Mouse (Mus musculus) forebrain, embryonic 14.5 days (tissue): ENCODE measurements around the gene Ccr4. TPM values are rescaled to one million over a fixed set of nuclear protein-coding genes. Genes with fewer than 3 reads are reported as not detected.

Experiments
- ATAC-seq: fragments of 200-750 bp; cut with Nextera tagmentation; 2 replicates; pipeline ENCODE4 v1.8.0; 2017; ENCODE audit warnings: mild to moderate bottlenecking, moderate library complexity
- DNase-seq: peaks from one replicate; pipeline ENCODE4 v3.0.0-alpha.2; 2015; ENCODE audit warnings: low spot score
- H3K27ac ChIP-seq: fragments of 300-500 bp; sonication (generic); 2 replicates; pipeline ENCODE4 v1.5.1; 2014; ENCODE audit warnings: low read depth, mild to moderate bottlenecking, control low read depth, low read length, moderate library complexity
- H3K27me3 ChIP-seq: fragments of 300-500 bp; sonication (generic); replicated peaks from 2 replicates; pipeline ENCODE4 v1.6.1; 2014; ENCODE audit warnings: low read length, control low read depth, mixed read lengths; ENCODE audit not compliant: control insufficient read depth, insufficient read depth
- H3K36me3 ChIP-seq: fragments of 300-500 bp; sonication (generic); 2 replicates; pipeline ENCODE4 v1.6.1; 2014; ENCODE audit warnings: low read length, control low read depth; ENCODE audit not compliant: control insufficient read depth, insufficient read depth
- H3K4me1 ChIP-seq: fragments of 300-500 bp; sonication (generic); 2 replicates; pipeline ENCODE4 v1.6.1; 2014; ENCODE audit warnings: antibody characterized with exemption, low read length, control low read depth; ENCODE audit not compliant: control insufficient read depth, insufficient read depth
- H3K4me2 ChIP-seq: fragments of 300-500 bp; sonication (generic); 2 replicates; pipeline ENCODE4 v1.6.1; 2014; ENCODE audit warnings: mild to moderate bottlenecking, control low read depth, low read length
- H3K4me3 ChIP-seq: fragments of 300-500 bp; sonication (generic); 2 replicates; pipeline ENCODE4 v1.5.1; 2014; ENCODE audit warnings: low read depth, low read length, control low read depth
- H3K9ac ChIP-seq: fragments of 300-500 bp; sonication (generic); 2 replicates; pipeline ENCODE4 v1.6.1; 2014; ENCODE audit warnings: mild to moderate bottlenecking, low read length, control low read depth, moderate library complexity
- H3K9me3 ChIP-seq: fragments of 300-500 bp; sonication (generic); replicated peaks from 2 replicates; pipeline ENCODE4 v1.6.1; 2016; ENCODE audit warnings: low read length, control low read depth, mixed read lengths; ENCODE audit not compliant: control insufficient read depth
- WGBS: fragments of 180-500 bp; shearing (Covaris S2); extraction: QIAGEN DNeasy Blood & Tissue Kit; methylation state at CpG from one replicate; pipeline ENCODE4 v1.1.7; 2014; 5-methylcytosine and 5-hydroxymethylcytosine counted together
- polyA plus RNA-seq: library from polyadenylated mRNA; unstranded; fragments of >200 nt; fragmentation: Nextera tagmentation; extraction: Ambion mirVana; gene quantifications from 2 replicates; pipeline ENCODE4 v1.2.1, GENCODE M21; 2014

Ccr4 gene
- polyA plus RNA-seq, 1 experiment from 2014 or later: not detected

DNA sequence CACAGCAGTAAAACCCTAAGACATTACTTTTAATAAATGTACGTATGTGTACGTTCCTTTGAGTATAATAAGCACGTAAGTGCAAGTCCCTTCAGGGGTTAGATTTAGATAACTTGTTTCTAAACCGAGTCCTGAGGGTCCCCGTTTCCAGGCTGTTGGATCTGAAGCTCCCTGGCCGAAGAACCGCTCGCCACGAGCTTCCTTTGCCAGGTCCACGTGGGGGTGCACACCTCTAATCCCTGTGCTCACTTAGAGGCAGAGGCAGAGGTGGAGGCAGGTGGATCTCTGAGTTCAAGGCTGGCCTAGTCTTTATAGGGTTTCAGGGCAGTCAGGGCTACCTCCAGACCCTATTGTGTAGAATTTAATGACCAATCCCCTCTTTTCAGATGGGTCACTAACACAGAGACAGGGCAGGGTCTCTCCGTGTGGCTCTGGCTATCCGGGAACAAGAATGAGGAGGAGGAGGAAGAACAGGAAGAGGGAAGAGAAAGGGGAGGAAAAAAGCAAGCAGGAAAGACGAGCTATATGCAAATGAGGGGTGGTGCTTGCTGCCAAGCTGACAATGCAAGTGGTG, 13.3 kb upstream of the Ccr4 start:
- WGBS: 83% methylated on average over 13 of the region's 13 CpGs
- no peak for DNase-seq
- no peak overlapping the region for H3K4me2 ChIP-seq

DNA sequence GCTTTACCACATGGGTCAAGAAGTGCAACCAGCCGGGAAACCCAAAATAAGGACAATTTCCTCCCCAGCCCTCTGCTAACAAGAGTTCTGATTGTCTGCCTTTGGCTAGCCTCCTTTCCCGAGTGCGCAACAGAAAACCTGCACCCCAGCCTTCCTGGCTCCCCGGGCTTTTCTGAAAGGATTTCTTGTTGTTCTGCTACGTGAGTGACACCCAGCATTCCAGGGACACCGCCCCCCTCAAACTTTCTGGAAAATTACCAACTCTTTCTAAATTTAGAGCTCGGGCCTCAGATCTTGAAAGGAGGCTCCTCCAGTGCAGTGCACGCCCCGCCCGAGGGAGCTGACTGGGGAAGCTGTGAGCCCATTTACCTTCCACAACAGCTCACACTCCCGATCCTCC, 10.6 kb upstream of the Ccr4 start, which contains the start of gene C130032M10Rik:
TSS of gene C130032M10Rik (plus strand) at position 334 of the 400 bp plus-strand sequence.
- Histone ChIP-seq H3K4me2 (no peak within 1 kb of the TSS), H3K27me3 (no peaks in the 10 kb centered on the region), H3K4me3 (no peak within 1 kb of the TSS), H3K4me1 (no peaks in the 10 kb centered on the region), H3K9me3 (peaks cover 11% of the 10 kb centered on the region), H3K27ac (no peak within 1 kb of the TSS), H3K9ac (no peak within 1 kb of the TSS), H3K36me3 (no peaks in the 10 kb centered on the region; the same call in 1 of the 2 replicates)
- 71% methylated on average over 11 of the region's 11 CpGs for WGBS
- ATAC-seq: no peak
- DNase-seq: peak; percentile 5

More for the DNA sequence above, 13.3 kb upstream of the Ccr4 start:
- no peaks in the 10 kb centered on the region for H3K27me3 ChIP-seq
- no peak overlapping the region for H3K27ac ChIP-seq
- H3K4me1 ChIP-seq: no peaks in the 10 kb centered on the region
- no peaks in the 10 kb centered on the region; the same call in 1 of the 2 replicates for H3K36me3 ChIP-seq
- no peak overlapping the region for H3K4me3 ChIP-seq
- no peak for ATAC-seq
- peaks cover 5% of the 10 kb centered on the region for H3K9me3 ChIP-seq
- no peak overlapping the region for H3K9ac ChIP-seq

DNA sequence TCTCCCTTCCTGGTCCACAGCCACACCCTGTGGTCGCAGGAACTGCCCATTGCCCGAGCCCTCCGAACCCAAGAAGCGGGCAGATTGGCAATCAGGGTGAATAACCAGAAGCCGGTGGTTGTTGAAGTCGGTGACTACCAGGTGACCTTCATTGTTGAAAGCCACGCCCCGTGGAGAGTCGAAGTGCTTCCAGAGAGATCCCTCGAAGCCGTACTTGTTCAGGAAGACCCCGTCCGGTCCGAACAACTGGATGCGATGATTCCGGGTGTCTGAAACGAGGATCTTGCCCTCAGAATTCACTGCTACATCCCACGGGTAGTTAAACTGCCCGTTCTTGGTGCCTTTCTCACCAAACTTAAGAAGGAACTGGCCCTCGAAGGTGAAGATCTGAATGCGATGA, 8.1 kb upstream of the Ccr4 start:
- Histone ChIP-seq H3K4me3 (no peak overlapping the region), H3K27ac (no peak overlapping the region), H3K36me3 (no peaks in the 10 kb centered on the region; the same call in 1 of the 2 replicates), H3K4me2 (no peak overlapping the region), H3K4me1 (no peaks in the 10 kb centered on the region), H3K9ac (no peak overlapping the region), H3K27me3 (no peaks in the 10 kb centered on the region), H3K9me3 (peaks cover 11% of the 10 kb centered on the region)
- WGBS: 97% methylated on average over 21 of the region's 21 CpGs
- DNase-seq (no peak), ATAC-seq (no peak)

DNA sequence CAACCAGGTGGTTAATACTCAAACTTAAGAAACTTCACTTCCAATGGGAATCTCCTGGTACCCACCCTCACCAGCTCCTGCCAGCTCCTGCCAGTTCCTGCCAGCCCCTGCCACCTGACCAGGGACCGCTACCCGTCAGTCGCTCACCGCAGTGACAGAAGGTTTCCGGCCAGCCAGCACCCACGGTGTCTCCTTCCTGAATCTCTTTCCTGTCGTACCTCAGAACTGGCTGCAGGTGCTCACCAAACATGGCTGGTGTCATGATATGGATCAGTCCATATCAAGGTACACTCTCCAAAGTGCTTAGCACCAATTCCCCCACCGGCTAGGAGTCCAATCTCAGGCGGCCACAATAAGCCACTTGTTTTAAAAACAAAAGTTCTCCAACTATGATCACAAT, 5.1 kb upstream of the Ccr4 start:
- no peaks in the 10 kb centered on the region for H3K4me1 ChIP-seq
- DNase-seq (no peak), ATAC-seq (no peak)
- H3K27me3 ChIP-seq: no peaks in the 10 kb centered on the region
- WGBS: 95% methylated on average over 9 of the region's 9 CpGs
- peaks cover 11% of the 10 kb centered on the region for H3K9me3 ChIP-seq
- no peak overlapping the region for H3K4me2 ChIP-seq
- H3K9ac ChIP-seq: no peak overlapping the region
- H3K4me3 ChIP-seq: no peak overlapping the region
- H3K27ac ChIP-seq: no peak overlapping the region
- H3K36me3 ChIP-seq: no peaks in the 10 kb centered on the region; the same call in 1 of the 2 replicates

DNA sequence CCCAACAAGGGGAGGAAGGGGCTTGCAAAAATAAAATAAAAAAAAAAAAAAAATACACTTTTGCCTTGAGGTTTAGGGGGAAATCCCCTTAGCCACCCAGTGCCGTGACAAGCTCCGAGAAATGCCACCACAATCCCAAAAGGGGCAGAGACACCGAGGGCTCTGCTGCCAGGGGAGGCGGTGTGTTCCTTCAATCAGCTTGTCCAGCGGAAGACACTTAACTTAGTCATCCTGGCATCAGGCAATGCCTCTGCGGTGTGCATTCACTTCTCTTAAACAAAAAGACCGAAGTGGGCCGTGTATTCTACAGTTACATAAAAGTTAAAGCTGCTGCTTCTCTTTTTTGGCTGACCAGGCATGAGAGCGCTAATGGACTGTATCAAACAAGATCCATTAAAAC, 2.7 kb upstream of the Ccr4 start:
- no peaks in the 10 kb centered on the region for H3K4me1 ChIP-seq

DNA sequence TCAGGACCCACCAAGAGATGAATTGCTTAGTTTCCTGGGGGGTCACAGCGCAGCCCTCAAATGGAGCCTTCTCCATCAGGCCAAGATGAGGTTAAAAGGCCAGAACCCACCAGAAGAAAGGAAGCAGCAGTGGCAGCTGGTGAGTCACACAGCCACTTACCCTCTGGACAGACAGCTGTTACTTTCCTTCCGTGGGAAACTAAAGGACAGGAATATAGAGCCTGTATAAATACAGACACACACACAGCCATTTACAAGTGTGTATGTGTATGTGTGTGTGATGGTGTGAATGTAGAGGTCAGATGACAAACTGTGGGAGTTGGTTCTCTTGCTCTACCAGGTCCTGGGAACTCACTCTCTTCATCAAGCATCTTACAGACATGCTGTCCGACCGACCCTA, 1.8 kb upstream of the Ccr4 start:
- DNase-seq: no peak
- no peak overlapping the region for H3K4me2 ChIP-seq
- H3K27me3 ChIP-seq: no peaks in the 10 kb centered on the region
- no peak overlapping the region for H3K4me3 ChIP-seq
- H3K4me1 ChIP-seq: no peaks in the 10 kb centered on the region
- H3K27ac ChIP-seq: no peak overlapping the region
- ATAC-seq: no peak
- H3K9me3 ChIP-seq: no peaks in the 10 kb centered on the region
- H3K9ac ChIP-seq: no peak overlapping the region
- 88% methylated on average over 4 of the region's 4 CpGs for WGBS
- no peaks in the 10 kb centered on the region for H3K36me3 ChIP-seq

More for the DNA sequence above, 2.7 kb upstream of the Ccr4 start:
- DNase-seq: no peak
- H3K4me3 ChIP-seq: no peak overlapping the region
- 95% methylated on average over 9 of the region's 9 CpGs for WGBS
- no peak overlapping the region for H3K9ac ChIP-seq
- H3K36me3 ChIP-seq: no peaks in the 10 kb centered on the region
- H3K4me2 ChIP-seq: no peak overlapping the region
- no peak overlapping the region for H3K27ac ChIP-seq
- ATAC-seq: no peak
- H3K27me3 ChIP-seq: no peaks in the 10 kb centered on the region
- peaks cover under 1% of the 10 kb centered on the region; the same call in 1 of the 2 replicates for H3K9me3 ChIP-seq

DNA sequence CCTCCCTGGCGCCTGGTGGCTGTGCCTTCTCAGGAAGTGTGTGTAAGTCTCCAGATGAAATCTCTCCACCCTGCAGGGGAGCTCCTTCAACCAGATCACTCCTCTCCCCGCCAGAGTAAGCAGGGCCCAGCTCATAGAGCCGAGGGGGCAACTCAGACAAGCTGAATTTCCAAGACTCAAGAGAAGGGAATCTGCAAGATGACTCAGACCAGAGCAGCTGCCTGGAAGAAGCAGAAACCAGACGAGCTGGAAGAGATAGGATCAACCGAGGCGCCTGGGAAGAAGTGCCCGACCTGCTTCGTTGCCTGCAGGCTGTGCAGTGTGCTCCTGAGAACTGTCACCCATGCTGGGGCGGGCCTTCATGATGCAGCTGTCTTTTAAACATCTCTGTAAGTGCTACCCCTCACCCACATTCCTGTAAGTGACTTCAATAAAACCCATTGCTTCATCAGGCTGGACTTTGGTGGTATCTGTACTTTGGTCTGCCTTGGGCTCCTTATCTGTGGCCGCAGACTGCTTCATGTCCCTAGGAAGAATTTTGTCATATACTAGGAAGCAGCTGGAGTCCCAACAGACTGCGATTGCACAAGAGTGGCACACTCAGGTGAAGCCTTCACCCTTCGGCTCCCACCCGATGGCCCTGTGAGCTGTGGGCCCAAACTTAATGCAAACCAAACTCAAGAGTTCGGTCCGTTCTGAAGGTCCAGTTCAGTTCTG, 1.8 kb downstream of the Ccr4 start:
- Histone ChIP-seq H3K36me3 (no peaks in the 10 kb centered on the region), H3K27ac (no peak overlapping the region), H3K4me2 (no peak overlapping the region), H3K27me3 (no peaks in the 10 kb centered on the region), H3K9ac (no peak overlapping the region), H3K9me3 (no peaks in the 10 kb centered on the region), H3K4me3 (no peak overlapping the region), H3K4me1 (no peaks in the 10 kb centered on the region)
- 76% methylated on average over 15 of the region's 15 CpGs for WGBS
- ATAC-seq (no peak), DNase-seq (no peak)

DNA sequence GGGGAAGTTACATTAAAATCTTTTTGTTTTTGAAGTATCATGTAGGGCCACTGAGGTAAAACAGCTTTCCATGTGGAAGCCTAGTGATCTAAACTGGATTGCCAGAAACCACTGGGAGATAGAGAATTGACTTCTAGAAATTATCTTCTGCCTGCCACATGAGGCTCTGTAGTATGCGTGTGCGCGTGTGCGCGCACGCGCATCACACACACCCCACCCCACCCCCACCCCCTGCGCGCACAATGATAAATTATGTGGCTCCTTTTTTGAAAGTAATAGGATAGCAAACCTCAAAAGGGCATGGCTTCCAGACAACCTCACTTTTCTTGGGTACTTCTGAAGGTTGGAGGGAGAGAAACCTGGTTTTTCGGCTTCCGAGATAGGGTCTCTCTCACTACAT, 2.8 kb downstream of the Ccr4 start:
- ATAC-seq: no peak
- Histone ChIP-seq H3K4me1 (no peaks in the 10 kb centered on the region), H3K9me3 (no peaks in the 10 kb centered on the region), H3K36me3 (no peaks in the 10 kb centered on the region), H3K27me3 (no peaks in the 10 kb centered on the region), H3K4me3 (no peak overlapping the region), H3K4me2 (no peak overlapping the region), H3K27ac (no peak overlapping the region), H3K9ac (no peak overlapping the region)
- DNase-seq: no peak
- WGBS: over 99% methylated on average over 11 of the region's 11 CpGs

DNA sequence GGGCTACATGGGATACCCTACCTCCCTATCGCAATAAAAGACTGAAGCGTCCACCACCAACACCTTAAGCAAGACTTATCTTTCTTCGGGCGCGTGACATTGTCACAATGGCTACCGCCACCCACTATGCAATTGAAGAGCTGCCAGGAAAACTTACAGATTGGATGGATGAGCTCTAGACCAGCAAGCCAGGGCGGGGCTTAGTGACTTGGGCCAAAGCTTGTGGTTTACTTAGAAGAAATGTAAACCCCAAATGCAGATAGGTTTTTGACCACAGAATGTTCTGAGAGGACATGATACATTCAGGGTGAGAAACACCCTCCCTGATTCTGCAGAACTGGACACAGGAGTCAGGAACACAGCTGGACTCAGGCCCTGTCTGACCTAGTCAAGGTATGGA, 3.6 kb downstream of the Ccr4 start:
- no peaks in the 10 kb centered on the region for H3K4me1 ChIP-seq
- no peak overlapping the region for H3K9ac ChIP-seq
- H3K27me3 ChIP-seq: no peaks in the 10 kb centered on the region
- no peak overlapping the region for H3K4me3 ChIP-seq
- DNase-seq (no peak), ATAC-seq (no peak)
- H3K27ac ChIP-seq: no peak overlapping the region
- WGBS: 93% methylated on average over 7 of the region's 7 CpGs
- H3K4me2 ChIP-seq: no peak overlapping the region
- no peaks in the 10 kb centered on the region for H3K9me3 ChIP-seq
- H3K36me3 ChIP-seq: no peaks in the 10 kb centered on the region
